In genomic region chr16:45283093-45283492, GRCm38 (mm10) we compare ENCODE assay signal across 10 mouse cellular contexts. TPM values are rescaled to one million over a fixed set of nuclear protein-coding genes. Genes with fewer than 3 reads are reported as not detected.
A peak's percentile ranks its signal among the peaks of the same experiment; 100 is the strongest.
DNase-seq lines count a peak whose midpoint lies in the region; ATAC-seq and TF ChIP-seq lines count a peak whose summit lies in the region.
"Had no signal": no experiment of that assay in that cellular context is flagged by ENCODE, and none has a peak within 500 bp of the region (broad histone marks: within the 10 kb centered on the region; RNA-seq: fewer than 3 reads in every experiment).

No protein-coding gene starts in this region.

- no peak for TF ChIP-seq EP300 in MEL (IDR thresholded peaks at IDR 0.05; ENCODE audit: low read depth in 1 of 2, low read length in 2 of 2)

- TF ChIP-seq CTCF in MEL (IDR thresholded peaks at IDR 0.05 in 2 of 3, conservative IDR thresholded peaks at IDR 0.05 in 1 of 3; ENCODE audit: control insufficient read depth in 1 of 3, insufficient read depth in 1 of 3, low read depth in 2 of 3, low read length in 3 of 3, poor library complexity in 1 of 3, severe bottlenecking in 1 of 3): no peak
- peak; percentile 6; the same call in 1 of the 2 replicates for TF ChIP-seq CTCF in spleen, adult 2 months (IDR thresholded peaks at IDR 0.05; ENCODE audit: extremely low read depth, insufficient read depth, insufficient read length, insufficient replicate concordance)

- no peaks in the 10 kb centered on the region for H3K36me3 ChIP-seq in kidney, embryonic 16.5 days (ENCODE audit: insufficient read depth, low read length)
- H3K36me3 ChIP-seq in MEL (ENCODE audit: control insufficient read depth in 1 of 2, insufficient read depth in 2 of 2, low read length in 2 of 2): no peaks in the 10 kb centered on the region
- no peaks in the 10 kb centered on the region for H3K36me3 ChIP-seq in spleen, adult 2 months (ENCODE audit: control insufficient read depth, insufficient read depth, low read length)
- H3K36me3 ChIP-seq: forebrain, embryonic 15.5 days had no signal

- H3K9me3 ChIP-seq in kidney, embryonic 16.5 days (ENCODE audit: low read length): no peaks in the 10 kb centered on the region
- H3K9me3 ChIP-seq in MEL (replicated peaks; ENCODE audit: insufficient read depth, low read length): no peaks in the 10 kb centered on the region
- H3K9me3 ChIP-seq: forebrain, embryonic 15.5 days had no signal

- DNase-seq in kidney, postnatal 10 days: peak; percentile 12
- DNase-seq in MEL (ENCODE audit: low read depth, low spot score): peak; percentile 4
- DNase-seq in embryo, embryonic 11 days: peak; percentile 12
- DNase-seq in spleen, adult 2 months (ENCODE audit: low read depth in 1 of 2, low spot score in 2 of 2): peak; percentile 34 to 41
- no peak for DNase-seq in cerebellum, postnatal 25 days
- DNase-seq: cerebellum, adult 9-11 months had no signal

- no peak overlapping the region for H3K27ac ChIP-seq in kidney, embryonic 16.5 days (ENCODE audit: low read length)
- no peak overlapping the region for H3K27ac ChIP-seq in MEL (ENCODE audit: control insufficient read depth, low read depth, low read length)
- no peak overlapping the region for H3K27ac ChIP-seq in spleen, adult 2 months (ENCODE audit: insufficient read depth, low read length)
- H3K27ac ChIP-seq: forebrain, embryonic 15.5 days had no signal

- no peak for TF ChIP-seq POLR2A in MEL (IDR thresholded peaks at IDR 0.05; ENCODE audit: control insufficient read depth in 1 of 2, insufficient read depth in 1 of 2, low read depth in 1 of 2, low read length in 2 of 2, poor library complexity in 1 of 2)
- no peak for TF ChIP-seq POLR2A in spleen, adult 2 months (IDR thresholded peaks at IDR 0.05; ENCODE audit: low read depth, low read length)

- no peak overlapping the region for H3K4me3 ChIP-seq in kidney, embryonic 16.5 days (ENCODE audit: low read length)
- no peak overlapping the region for H3K4me3 ChIP-seq in MEL (ENCODE audit: control insufficient read depth in 1 of 2, insufficient read depth in 1 of 2, low read depth in 2 of 2, low read length in 2 of 2)
- no peak overlapping the region for H3K4me3 ChIP-seq in spleen, adult 2 months (ENCODE audit: extremely low read depth, insufficient read depth, insufficient read length)
- H3K4me3 ChIP-seq: forebrain, embryonic 15.5 days had no signal

- H3K79me2 ChIP-seq in MEL (ENCODE audit: control insufficient read depth, insufficient read depth, low read length, poor library complexity): no peaks in the 10 kb centered on the region

- ATAC-seq in kidney, embryonic 16.5 days (ENCODE audit: low FRiP score, low TSS enrichment): no peak
- ATAC-seq in monocyte, adult 5-6 weeks (replicated peaks; ENCODE audit: insufficient number of reproducible peaks, low FRiP score, low TSS enrichment, poor library complexity, severe bottlenecking): no peak
- ATAC-seq: forebrain, embryonic 15.5 days had no signal

- 63% methylated on average over 1 of the region's 1 CpGs for WGBS in kidney, embryonic 16.5 days
- WGBS in spleen, adult 2 months: 16% methylated on average over 1 of the region's 1 CpGs

- no peaks in the 10 kb centered on the region for H3K27me3 ChIP-seq in kidney, embryonic 16.5 days (ENCODE audit: insufficient read depth, low read length)
- no peaks in the 10 kb centered on the region; a peak in 1 of 4 replicates for H3K27me3 ChIP-seq in MEL (ENCODE audit: control insufficient read depth in 1 of 2, insufficient read depth in 2 of 2, low read length in 2 of 2)
- H3K27me3 ChIP-seq in spleen, adult 2 months (ENCODE audit: control insufficient read depth, insufficient read depth, low read length): no peaks in the 10 kb centered on the region
- H3K27me3 ChIP-seq: forebrain, embryonic 15.5 days had no signal

- no peaks in the 10 kb centered on the region for H3K4me1 ChIP-seq in kidney, embryonic 16.5 days (ENCODE audit: insufficient read depth, low read length)
- H3K4me1 ChIP-seq in MEL (ENCODE audit: control insufficient read depth in 1 of 2, insufficient read depth in 2 of 2, low read length in 2 of 2): no peaks in the 10 kb centered on the region
- peaks cover 7% of the 10 kb centered on the region; the same call in 1 of the 2 replicates for H3K4me1 ChIP-seq in spleen, adult 2 months (ENCODE audit: control insufficient read depth, insufficient read depth, insufficient read length)
- H3K4me1 ChIP-seq: forebrain, embryonic 15.5 days had no signal

- H3K9ac ChIP-seq in kidney, embryonic 16.5 days (replicated peaks; ENCODE audit: low read length): no peak overlapping the region
- H3K9ac ChIP-seq in MEL (ENCODE audit: control insufficient read depth, low read depth, low read length, poor library complexity, severe bottlenecking): no peak overlapping the region
- H3K9ac ChIP-seq: forebrain, embryonic 15.5 days had no signal

- no peak for TF ChIP-seq RAD21 in MEL (IDR thresholded peaks at IDR 0.05; ENCODE audit: low read depth, low read length)

- H3K4me2 ChIP-seq in kidney, embryonic 16.5 days (replicated peaks; ENCODE audit: low read depth, low read length): no peak overlapping the region
- H3K4me2 ChIP-seq: forebrain, embryonic 15.5 days; midbrain, embryonic 11.5 days had no signal

TF ChIP-seq in MEL, 35 proteins besides CTCF, POLR2A, EP300 and RAD21:
- TF ChIP-seq NELFE (IDR thresholded peaks at IDR 0.05; ENCODE audit: low read depth, low read length): no peak

RNA-seq across cellular contexts. Expression of gene Btla, which starts 59.0 kb away (rescaled TPM):
- 0.06 and 0.22 TPM in 2 replicates for polyA plus RNA-seq in kidney, embryonic 16.5 days (2015; fragmentation: Nextera tagmentation; extraction: Ambion mirVana)
- not detected in 2 replicates for total RNA-seq in MEL (2012; rRNA removed)
- polyA plus RNA-seq in MEL (2012; ENCODE audit: insufficient read depth in 1 of 2, insufficient read length in 2 of 2, low read depth in 1 of 2, low replicate concordance in 2 of 2, missing spikeins in 1 of 2): not detected
- 25.0 and 26.3 TPM in 2 replicates for polyA plus RNA-seq in spleen, adult 2 months (2012; rRNA removed)
- 30.8 to 44.8 TPM (median 34.9 TPM) in 3 replicates for total RNA-seq in monocyte, adult 5-6 weeks (2017)

Comparison
In these comparisons a context has a peak if more than half of its experiments do, and no peak if none do; other contexts are left out.
1. DNase-seq: peak in kidney, postnatal 10 days (single experiment), MEL (single experiment), embryo, embryonic 11 days (single experiment) and spleen, adult 2 months (2 of 2); none in cerebellum, postnatal 25 days (0 of 2).
2. RNA of gene Btla, which starts 59.0 kb away (polyA plus RNA-seq): 25.0 to 26.3 TPM in spleen, adult 2 months; 0.06 to 0.22 TPM in kidney, embryonic 16.5 days and not detected in MEL; every median in the first group is over 10 times any median in the second.